Mouse (Mus musculus): ENCODE data around the gene Ppil4.
"Not testable (repeated sequence)": the region's sequence is repeated elsewhere in the genome, so short reads cannot be mapped to it uniquely, and the experiment has no call there.

Gene Ppil4

GRCm38 (mm10) chr10:7792751-7793385 is at the start of gene Ppil4, which contains the start of gene Ginm1:
TSS of gene Ppil4 (plus strand) at chr10:7792891.
TSS of gene Ginm1 (minus strand) at chr10:7792824.
- DNase-seq (ENCODE audit: low spot score), result peak; percentile 91

DNA sequence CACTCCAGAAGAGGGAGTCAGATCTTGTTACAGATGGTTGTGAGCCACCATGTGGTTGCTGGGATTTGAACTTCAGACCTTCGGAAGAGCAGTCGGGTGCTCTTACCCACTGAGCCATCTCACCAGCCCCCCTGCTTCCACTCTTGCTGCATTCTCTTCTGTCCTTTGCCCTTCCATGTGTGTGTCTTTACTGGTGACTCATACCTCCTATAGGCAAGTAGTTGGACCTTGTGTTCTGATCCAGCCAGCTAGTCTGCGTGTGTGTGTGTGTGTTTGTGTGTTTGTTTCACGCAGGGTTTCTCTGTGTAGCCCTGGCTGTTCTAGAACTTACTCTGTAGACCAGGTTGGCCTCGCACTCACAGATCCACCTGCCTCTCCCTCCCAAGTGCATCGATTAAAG is 47.2 kb upstream of the Ppil4 start:
- not testable (repeated sequence) for DNase-seq (ENCODE audit: low spot score)

- DNase-seq (ENCODE audit: low spot score), result no peak
These were observed 43.9 kb upstream of the Ppil4 start for GRCm38 (mm10) chr10:7748752-7749151.

DNA sequence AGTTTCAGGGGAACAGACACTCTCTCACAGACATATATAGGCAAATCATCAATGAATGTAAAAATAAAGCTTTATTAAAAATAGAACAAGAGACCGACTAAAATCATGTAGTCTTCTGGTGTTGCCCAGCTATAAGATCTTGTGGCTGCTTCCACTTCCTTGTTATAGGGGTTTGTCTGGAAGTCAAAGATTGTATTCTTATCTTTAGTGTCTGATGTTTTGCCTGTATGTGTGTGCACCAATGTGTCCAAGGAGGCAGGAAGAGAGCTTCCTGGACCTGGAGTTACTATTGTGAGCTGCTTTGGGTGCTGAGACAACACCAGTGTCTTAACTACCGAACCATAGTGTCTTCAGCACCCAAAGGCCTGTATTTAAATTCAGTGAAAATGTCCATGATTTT is 35.1 kb upstream of the Ppil4 start:
- DNase-seq (ENCODE audit: low spot score), result no peak

DNA sequence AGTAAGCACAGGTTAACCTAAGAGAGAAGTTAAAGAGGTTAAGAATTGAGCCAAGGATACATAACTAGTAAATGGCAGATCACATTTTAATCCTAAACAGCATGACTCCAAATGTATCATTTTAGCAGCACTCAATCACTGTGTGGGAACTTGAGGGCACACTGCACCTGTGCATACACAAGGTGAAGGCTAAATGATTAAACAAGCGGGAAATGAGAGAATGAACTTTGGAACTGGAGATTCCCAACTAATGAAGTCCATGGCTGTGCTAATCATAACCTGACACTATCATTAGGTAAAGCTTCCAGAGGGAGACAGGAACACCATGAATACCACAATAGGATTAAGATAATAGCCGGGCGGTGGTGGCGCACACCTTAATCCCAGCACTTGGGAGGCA is 20.3 kb upstream of the Ppil4 start:
- no peak for DNase-seq (ENCODE audit: low spot score)

DNA sequence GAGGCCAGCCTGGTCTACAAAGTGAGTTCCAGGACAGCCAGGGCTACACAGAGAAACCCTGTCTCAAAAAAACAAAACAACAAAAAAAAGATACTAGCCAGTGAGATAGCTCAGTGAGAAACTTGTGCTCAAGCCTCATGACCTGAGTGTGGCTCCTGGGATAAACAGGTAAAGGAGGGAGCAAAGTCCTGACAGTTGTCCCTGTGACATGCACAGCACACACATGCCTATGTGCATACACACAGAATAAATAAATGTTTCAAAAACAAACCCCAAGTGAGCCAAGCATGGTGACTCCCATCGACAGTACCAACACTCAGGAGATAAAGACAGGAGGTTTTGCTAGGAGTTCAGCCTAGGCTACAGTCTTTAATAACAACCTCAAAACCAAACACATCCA is 19.9 kb upstream of the Ppil4 start:
- DNase-seq (ENCODE audit: low spot score), result no peak

GRCm38 (mm10) chr10:7775421-7775820 is 17.3 kb upstream of the Ppil4 start:
- no peak for DNase-seq (ENCODE audit: low spot score)

GRCm38 (mm10) chr10:7778361-7778760 is 14.3 kb upstream of the Ppil4 start:
- no peak for DNase-seq (ENCODE audit: low spot score)

- DNase-seq (ENCODE audit: low spot score), result no peak
These were observed 12.9 kb upstream of the Ppil4 start for GRCm38 (mm10) chr10:7779751-7780237.

DNA sequence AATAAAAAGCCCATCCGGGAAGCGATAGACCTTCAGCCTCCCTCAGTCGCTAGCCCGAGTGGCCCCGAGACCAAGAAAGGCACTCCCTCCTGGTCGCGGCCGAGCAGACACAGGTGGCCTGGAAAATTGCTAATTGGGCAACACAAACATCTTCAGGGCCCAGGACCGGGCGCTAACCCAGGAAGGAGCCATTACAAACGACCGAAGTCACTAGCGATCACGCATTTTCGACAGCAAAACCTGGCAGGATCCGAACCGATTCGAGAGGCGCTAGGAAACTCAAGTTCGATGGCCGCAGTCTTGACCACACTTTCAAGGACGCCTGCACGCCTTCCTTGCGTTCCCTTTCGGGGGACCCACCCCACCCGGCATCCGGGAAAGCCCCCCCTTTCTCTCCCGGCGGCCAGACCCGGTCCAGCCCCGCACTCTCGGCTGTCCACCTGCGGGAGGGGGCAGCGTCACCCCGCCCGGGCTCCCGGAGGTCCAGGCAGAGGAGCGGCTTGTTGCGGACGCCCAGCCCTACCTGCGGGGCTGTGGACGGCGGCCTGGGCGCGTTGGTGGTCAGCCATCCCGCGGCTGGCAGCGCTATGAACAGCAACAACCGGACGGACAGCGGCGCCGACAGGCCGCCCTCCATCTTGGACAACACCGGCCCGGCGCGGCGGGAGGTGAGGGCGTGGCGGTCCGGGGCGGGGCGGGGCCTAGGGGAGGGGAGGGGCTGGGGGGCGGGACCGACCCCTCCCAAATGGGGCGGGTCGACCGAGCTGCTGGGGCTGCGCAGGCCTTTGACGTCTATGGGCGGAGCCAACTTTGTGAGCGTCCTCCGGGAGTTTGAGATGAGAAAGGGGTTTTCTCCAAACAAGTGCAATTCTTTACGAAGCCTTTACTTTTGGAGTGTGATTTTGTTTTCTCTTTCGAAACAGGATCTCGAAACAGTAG is 12.2 kb upstream of the Ppil4 start:
- DNase-seq (ENCODE audit: low spot score), result peak; percentile 89

DNA sequence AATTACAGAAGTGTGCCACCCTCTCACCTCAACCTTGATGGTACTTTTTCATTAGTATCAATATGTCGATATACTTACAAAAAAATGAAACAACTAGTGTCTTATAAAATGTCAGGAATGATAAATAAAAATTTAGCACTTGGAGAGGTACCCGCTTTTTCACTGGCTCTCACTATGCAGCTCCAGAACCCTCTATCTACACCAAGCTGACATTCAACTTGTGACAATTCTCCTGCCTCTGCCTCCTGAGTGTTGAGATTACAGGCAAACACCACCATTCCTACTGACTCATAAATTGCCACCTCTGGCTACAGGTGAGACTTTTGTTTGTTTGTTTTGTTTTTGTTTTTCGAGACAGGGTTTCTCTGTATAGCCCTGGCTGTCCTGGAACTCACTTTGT is 11.5 kb upstream of the Ppil4 start:
- no peak for DNase-seq (ENCODE audit: low spot score)

- DNase-seq (ENCODE audit: low spot score), result no peak
These were observed 5.4 kb upstream of the Ppil4 start for GRCm38 (mm10) chr10:7787319-7787718.

GRCm38 (mm10) chr10:7792254-7792750 is 389 bp upstream of the Ppil4 start:
- no peak for DNase-seq (ENCODE audit: low spot score)

GRCm38 (mm10) chr10:7801258-7801657 is 8.6 kb downstream of the Ppil4 start:
- DNase-seq (ENCODE audit: low spot score), result no peak

DNA sequence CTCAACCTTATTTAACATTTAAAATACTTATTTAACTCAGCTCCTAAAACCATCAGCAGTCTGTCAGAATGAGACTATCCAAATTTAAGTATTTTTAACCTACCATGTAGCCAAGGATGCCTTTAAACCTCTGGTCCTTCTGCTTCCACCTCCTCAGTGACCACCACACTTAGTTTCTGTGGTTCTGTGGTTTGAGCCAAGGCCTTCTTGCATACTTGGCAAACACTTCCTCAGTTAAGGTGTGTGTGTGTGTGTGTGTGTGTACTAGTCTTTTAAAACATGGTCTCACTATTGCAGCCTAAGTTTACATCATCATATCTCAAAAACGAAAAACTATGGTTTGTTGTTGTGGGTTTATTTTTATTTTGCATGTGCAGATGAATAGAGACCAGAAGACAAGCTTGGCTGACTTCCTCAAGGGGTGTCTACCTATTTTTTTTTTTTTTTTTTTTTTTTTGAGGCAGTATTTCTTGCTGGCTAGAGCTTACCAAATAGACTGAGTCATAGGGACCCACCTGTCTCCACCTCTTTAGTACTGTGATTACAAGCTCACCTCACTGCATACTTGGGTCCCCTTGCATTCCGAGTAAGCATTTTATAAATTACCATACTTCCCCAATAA is 9.9 kb downstream of the Ppil4 start:
- no peak for DNase-seq (ENCODE audit: low spot score)

- peak; percentile 71 for DNase-seq (ENCODE audit: low spot score)
These were observed 17.2 kb downstream of the Ppil4 start for GRCm38 (mm10) chr10:7809937-7810336.

GRCm38 (mm10) chr10:7816476-7816875 is 23.8 kb downstream of the Ppil4 start:
- no peak for DNase-seq (ENCODE audit: low spot score)

GRCm38 (mm10) chr10:7818676-7819075 is 26.0 kb downstream of the Ppil4 start:
- DNase-seq (ENCODE audit: low spot score), result no peak

DNA sequence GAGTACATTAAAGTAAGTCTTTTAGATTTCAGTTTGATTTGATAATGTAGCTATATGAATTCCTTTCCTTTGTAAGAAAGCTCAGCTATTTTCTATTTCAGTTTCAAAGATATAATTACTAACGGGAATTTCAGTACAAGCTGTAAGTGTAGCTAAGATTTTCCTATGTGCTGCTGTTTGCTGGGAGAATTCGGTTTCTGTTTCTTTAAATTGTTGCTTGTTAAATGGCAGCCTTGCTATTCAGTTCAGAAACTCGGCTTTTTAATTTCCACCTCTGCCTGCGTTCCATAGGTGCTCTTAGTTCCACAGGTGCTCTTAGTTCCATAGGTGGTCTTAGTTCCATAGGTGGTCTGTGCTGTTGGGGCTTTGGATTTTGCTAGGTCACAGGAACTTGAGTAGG is 26.5 kb downstream of the Ppil4 start:
- DNase-seq (ENCODE audit: low spot score), result no peak

GRCm38 (mm10) chr10:7819603-7820002 is 26.9 kb downstream of the Ppil4 start:
- DNase-seq (ENCODE audit: low spot score), result peak; percentile 31

GRCm38 (mm10) chr10:7820171-7820570 is 27.5 kb downstream of the Ppil4 start:
- no peak for DNase-seq (ENCODE audit: low spot score)

- DNase-seq (ENCODE audit: low spot score), result no peak
These were observed 29.3 kb downstream of the Ppil4 start for GRCm38 (mm10) chr10:7821981-7822380.

Data from T-cell, adult 2 months (primary cell).